Mouse (Mus musculus): ENCODE measurements around the gene Capn8.
"Not testable (repeated sequence)": the region's sequence is repeated elsewhere in the genome, so short reads cannot be mapped to it uniquely, and the experiment has no call there.

Capn8 gene

GRCm38 (mm10) chr1:182615465-182615864 lies 50.7 kb downstream of the Capn8 start:
- DNase-seq (ENCODE audit: inconsistent ontology term) = no peak

- DNase-seq (ENCODE audit: inconsistent ontology term) = no peak
Measured at GRCm38 (mm10) chr1:182618200-182618947, 53.6 kb downstream of the Capn8 start.

- DNase-seq (ENCODE audit: inconsistent ontology term) = no peak
Measured at GRCm38 (mm10) chr1:182620470-182620869, 55.7 kb downstream of the Capn8 start.

GRCm38 (mm10) chr1:182621256-182621655 lies 56.4 kb downstream of the Capn8 start:
- DNase-seq (ENCODE audit: inconsistent ontology term) = no peak

- no peak for DNase-seq (ENCODE audit: inconsistent ontology term)
Measured at GRCm38 (mm10) chr1:182626197-182626596, 61.4 kb downstream of the Capn8 start.

- DNase-seq (ENCODE audit: inconsistent ontology term) = no peak
Measured at GRCm38 (mm10) chr1:182629228-182629627, 64.4 kb downstream of the Capn8 start.

- DNase-seq (ENCODE audit: inconsistent ontology term) = no peak
Measured at GRCm38 (mm10) chr1:182633712-182634294, 69.0 kb downstream of the Capn8 start.

GRCm38 (mm10) chr1:182639016-182639415 lies 74.2 kb downstream of the Capn8 start:
- DNase-seq (ENCODE audit: inconsistent ontology term) = no peak

- DNase-seq (ENCODE audit: inconsistent ontology term) = no peak
Measured at GRCm38 (mm10) chr1:182639456-182639855, 74.6 kb downstream of the Capn8 start.

- no peak for DNase-seq (ENCODE audit: inconsistent ontology term)
Measured at GRCm38 (mm10) chr1:182640094-182640493, 75.3 kb downstream of the Capn8 start.

- no peak for DNase-seq (ENCODE audit: inconsistent ontology term)
Measured at GRCm38 (mm10) chr1:182642779-182643178, 78.0 kb downstream of the Capn8 start.

GRCm38 (mm10) chr1:182644418-182644817 lies 79.6 kb downstream of the Capn8 start:
- DNase-seq (ENCODE audit: inconsistent ontology term) = not testable (repeated sequence)

GRCm38 (mm10) chr1:182645211-182645668 lies 80.4 kb downstream of the Capn8 start:
- no peak for DNase-seq (ENCODE audit: inconsistent ontology term)

GRCm38 (mm10) chr1:182646796-182647195 lies 82.0 kb downstream of the Capn8 start:
- DNase-seq (ENCODE audit: inconsistent ontology term) = no peak

GRCm38 (mm10) chr1:182657760-182658159 lies 93.0 kb downstream of the Capn8 start:
- DNase-seq (ENCODE audit: inconsistent ontology term) = no peak

- no peak for DNase-seq (ENCODE audit: inconsistent ontology term)
Measured at GRCm38 (mm10) chr1:182660365-182660764, 95.6 kb downstream of the Capn8 start.

- DNase-seq (ENCODE audit: inconsistent ontology term) = peak; percentile 93
Measured at GRCm38 (mm10) chr1:182663671-182664070, 98.9 kb downstream of the Capn8 start.

GRCm38 (mm10) chr1:182664841-182665240 lies 100.0 kb downstream of the Capn8 start:
- no peak for DNase-seq (ENCODE audit: inconsistent ontology term)

GRCm38 (mm10) chr1:182667281-182667680 lies 102.5 kb downstream of the Capn8 start:
- DNase-seq (ENCODE audit: inconsistent ontology term) = no peak

- no peak for DNase-seq (ENCODE audit: inconsistent ontology term)
Measured at GRCm38 (mm10) chr1:182669741-182670140, 104.9 kb downstream of the Capn8 start.

GRCm38 (mm10) chr1:182670563-182671342 lies 105.9 kb downstream of the Capn8 start:
- peak; percentile 52 for DNase-seq (ENCODE audit: inconsistent ontology term)

GRCm38 (mm10) chr1:182671343-182671624 lies 106.5 kb downstream of the Capn8 start:
- DNase-seq (ENCODE audit: inconsistent ontology term) = no peak

- no peak for DNase-seq (ENCODE audit: inconsistent ontology term)
Measured at GRCm38 (mm10) chr1:182675346-182675745, 110.5 kb downstream of the Capn8 start.
